Mouse (Mus musculus) adrenal gland, adult (tissue): ENCODE measurements around the gene Vill.

ENCODE experiments used
- DNase-seq, 2 experiments: peaks; one replicate each; pipeline ENCODE4 v3.0.0; 2022 to 2023; ENCODE audit warnings: low spot score in 1 of 2; ENCODE audit not compliant: inconsistent age in 2 of 2

Vill gene

DNA sequence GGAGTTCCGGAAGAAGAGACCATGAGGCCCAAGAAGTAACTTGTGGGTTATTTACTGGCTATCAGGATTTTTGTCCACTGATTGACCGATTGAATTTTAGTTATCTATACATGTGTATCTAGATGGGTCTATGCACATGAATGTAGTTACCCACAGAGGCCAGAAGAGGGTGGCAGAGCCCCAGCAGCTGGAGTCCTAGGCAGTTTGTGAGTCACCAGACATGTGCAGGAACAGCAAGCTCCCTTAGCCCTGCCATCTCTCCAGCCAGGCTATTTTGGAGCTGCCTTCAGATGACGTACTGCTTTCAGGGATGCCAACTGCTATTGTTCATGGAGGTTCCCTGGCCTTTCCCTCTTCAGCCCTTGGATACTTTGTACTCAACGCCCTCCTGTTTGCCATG lies 55.0 kb downstream of the Vill start:
- peak; percentile 62 to 77 for DNase-seq

DNA sequence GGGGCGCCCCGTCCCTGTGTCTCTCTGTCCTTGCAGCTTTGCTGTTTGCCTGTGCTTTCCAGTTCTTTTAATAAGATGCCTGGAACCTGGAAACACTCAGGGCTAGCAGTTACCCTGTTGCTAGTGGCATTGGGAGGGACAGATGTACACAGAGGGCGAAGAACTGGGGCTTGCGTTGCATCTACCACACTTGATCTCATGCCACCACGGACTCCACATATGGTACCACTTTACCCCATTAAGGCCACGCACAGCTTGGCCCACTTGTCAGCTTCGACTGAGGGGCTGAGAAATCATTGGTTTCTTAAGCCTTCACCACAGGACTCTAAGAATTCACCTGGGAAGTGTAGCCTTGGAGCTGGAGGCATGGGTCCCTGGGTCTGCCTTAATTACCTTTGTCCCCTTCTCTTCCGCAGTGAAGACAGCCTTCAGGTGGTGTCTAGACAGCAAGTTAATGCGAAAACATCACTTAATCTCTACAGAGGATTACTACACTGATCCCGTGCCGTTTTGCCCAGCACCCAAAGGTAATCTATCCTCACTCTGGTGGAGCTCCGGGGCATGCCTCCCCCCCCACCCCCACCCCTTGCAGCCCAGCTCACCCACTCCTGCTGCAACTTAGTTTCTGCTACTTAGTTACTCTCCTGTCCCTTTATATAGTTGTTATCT lies 57.2 kb downstream of the Vill start:
- DNase-seq, result no peak

DNA sequence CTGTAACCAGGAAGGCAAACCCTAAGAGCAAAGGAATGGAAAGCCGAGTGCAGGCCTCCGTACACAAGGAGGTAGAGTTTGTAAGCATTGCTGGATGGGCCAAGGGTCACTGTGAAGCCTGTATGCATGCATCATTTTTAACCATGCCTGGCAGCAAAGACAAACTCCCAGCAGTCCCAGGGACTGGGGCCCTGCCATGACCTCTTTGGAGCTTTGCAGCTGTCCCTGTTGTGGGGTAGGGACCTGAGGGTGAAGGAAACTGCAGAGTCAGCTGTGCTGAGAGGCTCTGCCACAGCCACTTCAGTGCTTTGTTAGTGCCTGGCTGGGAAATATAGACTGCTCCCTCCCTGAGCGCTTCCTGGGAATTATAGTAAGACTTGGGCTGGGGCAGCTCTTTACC lies 58.1 kb downstream of the Vill start:
- DNase-seq, result no peak

DNA sequence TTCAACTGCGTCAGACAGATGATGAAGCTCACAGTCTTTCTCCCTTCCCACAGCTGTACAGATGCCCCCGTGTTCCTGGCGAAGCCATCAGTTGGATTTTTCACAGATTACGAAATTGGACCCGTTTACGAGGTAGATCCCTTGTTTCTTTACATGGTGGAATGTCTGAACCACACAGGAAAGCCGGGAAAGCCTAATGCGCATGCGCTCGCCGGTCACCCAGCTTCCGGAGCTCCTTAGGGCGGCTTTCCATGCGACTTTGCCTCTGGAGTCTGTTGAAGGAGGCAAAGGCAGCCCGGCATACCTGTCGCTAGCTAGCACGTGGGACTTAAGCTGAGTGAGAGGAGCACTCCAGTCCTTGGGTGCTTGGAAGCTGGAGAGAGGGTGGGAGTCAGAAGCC lies 62.3 kb downstream of the Vill start:
- DNase-seq, result no peak

DNA sequence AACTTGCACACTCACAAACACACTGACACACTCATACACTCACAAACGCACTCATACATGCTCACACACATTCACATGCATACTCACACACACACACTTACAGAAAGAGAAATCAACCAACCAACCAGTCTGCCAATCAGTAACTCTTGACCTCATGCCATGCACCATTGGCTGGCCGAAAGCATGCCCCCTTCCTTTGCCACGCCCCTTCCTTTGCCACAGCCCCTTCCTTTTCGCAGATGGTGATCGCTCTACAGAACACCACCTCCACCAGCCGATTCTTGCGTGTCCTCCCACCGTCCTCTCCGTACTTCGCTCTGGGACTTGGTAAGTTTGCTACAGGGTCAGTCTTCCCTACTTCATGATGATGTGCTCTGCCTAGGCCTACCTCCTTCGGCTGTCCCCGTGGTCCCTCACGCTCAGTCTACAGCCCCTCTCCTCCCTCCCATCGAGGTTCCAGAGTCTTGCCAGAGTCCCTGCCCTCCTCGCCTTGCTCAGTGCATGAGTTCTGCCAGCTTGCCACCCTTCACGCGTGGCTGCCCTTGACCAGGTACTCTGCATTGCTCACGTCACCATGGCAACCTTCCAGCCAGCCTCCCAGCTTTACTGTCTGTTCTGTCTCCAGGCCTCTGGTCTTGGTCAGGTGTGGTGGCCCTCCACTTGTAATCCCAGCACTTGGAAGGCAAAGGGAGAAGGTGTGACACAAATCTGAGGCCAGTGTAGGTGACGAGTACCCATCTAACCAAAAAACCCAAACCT lies 67.0 kb downstream of the Vill start:
- DNase-seq, result no peak

DNA sequence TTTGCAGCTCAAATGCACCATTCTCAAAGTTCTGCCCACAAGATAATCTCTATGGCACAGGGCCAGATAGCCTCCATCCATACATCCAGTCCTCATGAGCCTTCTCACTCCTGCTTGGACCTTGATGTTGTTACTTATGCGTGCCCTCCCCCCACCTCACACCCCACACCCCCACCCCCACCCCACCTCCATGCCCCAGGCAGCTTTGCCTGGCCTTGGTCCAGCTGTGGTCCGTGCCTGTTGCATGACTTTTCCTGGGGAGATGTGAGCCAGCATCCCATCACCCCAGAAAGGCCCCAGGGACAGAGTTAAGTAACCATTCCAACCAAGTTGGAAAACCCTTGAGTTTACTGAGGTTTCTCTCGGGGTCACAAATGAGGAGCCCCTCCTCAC lies 67.6 kb downstream of the Vill start:
- DNase-seq, result no peak
